Mouse (Mus musculus) regulatory T cell (primary cell): ENCODE data around the gene Nkd2.

ENCODE experiments used
- in situ Hi-C: fragments of 300-600 bp; cut with MboI, MseI; formaldehyde crosslinking; loops from one replicate; pipeline ENCODE4 v1.15.1; 2025; ENCODE audit warnings: high pct_unique_total_duplicates

The Nkd2 gene

GRCm38 (mm10) chr13:73818921-73819320 lies 28.5 kb downstream of the Nkd2 start:
- in situ Hi-C loops: no loop called here

GRCm38 (mm10) chr13:73816338-73816737 lies 31.1 kb downstream of the Nkd2 start:
- in situ Hi-C loops: no loop called here

- in situ Hi-C loops: no loop called here
Measured at GRCm38 (mm10) chr13:73814181-73814580, 33.2 kb downstream of the Nkd2 start.

GRCm38 (mm10) chr13:73812936-73813335 lies 34.5 kb downstream of the Nkd2 start:
- in situ Hi-C loops: no loop called here

GRCm38 (mm10) chr13:73804914-73805313 lies 42.5 kb downstream of the Nkd2 start:
- in situ Hi-C loops: no loop called here

- in situ Hi-C loops: no loop called here
Measured at GRCm38 (mm10) chr13:73803450-73804178, 43.8 kb downstream of the Nkd2 start.

GRCm38 (mm10) chr13:73799110-73799509 lies 48.3 kb downstream of the Nkd2 start:
- in situ Hi-C loops: no loop called here

GRCm38 (mm10) chr13:73793171-73793570 lies 54.3 kb downstream of the Nkd2 start:
- in situ Hi-C loops: no loop called here

- in situ Hi-C loops: no loop called here
Measured at GRCm38 (mm10) chr13:73792176-73792575, 55.3 kb downstream of the Nkd2 start.

GRCm38 (mm10) chr13:73782486-73782885 lies 64.9 kb downstream of the Nkd2 start:
- in situ Hi-C loops: no loop called here

GRCm38 (mm10) chr13:73777578-73777977 lies 69.9 kb downstream of the Nkd2 start:
- in situ Hi-C loops: no loop called here

GRCm38 (mm10) chr13:73775786-73776185 lies 71.6 kb downstream of the Nkd2 start:
- in situ Hi-C loops: no loop called here

- in situ Hi-C loops: no loop called here
Measured at GRCm38 (mm10) chr13:73773519-73774205, 73.8 kb downstream of the Nkd2 start.

- in situ Hi-C loops: no loop called here
Measured at GRCm38 (mm10) chr13:73772655-73773054, 74.8 kb downstream of the Nkd2 start.

GRCm38 (mm10) chr13:73771131-73771530 lies 76.3 kb downstream of the Nkd2 start:
- in situ Hi-C loops: no loop called here

- in situ Hi-C loops: no loop called here
Measured at GRCm38 (mm10) chr13:73769916-73770682, 77.3 kb downstream of the Nkd2 start.
